Mouse (Mus musculus): ENCODE results near the gene Lmo1. TPM values are rescaled to one million over a fixed set of nuclear protein-coding genes. Genes with fewer than 3 reads are reported as not detected.
"Not testable (repeated sequence)": the region's sequence is repeated elsewhere in the genome, so short reads cannot be mapped to it uniquely, and the experiment has no call there.

Lmo1 gene
- total RNA-seq, 2 experiments from 2014 or later: 1.9 to 2.7 TPM

GRCm38 (mm10) chr7:109115488-109115887 is 59.5 kb downstream of the Lmo1 start:
- not testable (repeated sequence) for DNase-seq (ENCODE audit: low spot score)

- DNase-seq (ENCODE audit: low spot score): no peak
Measured at GRCm38 (mm10) chr7:109114950-109115349, 60.1 kb downstream of the Lmo1 start.

- DNase-seq (ENCODE audit: low spot score): no peak
Measured at GRCm38 (mm10) chr7:109111000-109111399, 64.0 kb downstream of the Lmo1 start.

GRCm38 (mm10) chr7:109104894-109105293 is 70.1 kb downstream of the Lmo1 start:
- DNase-seq (ENCODE audit: low spot score): no peak

DNA sequence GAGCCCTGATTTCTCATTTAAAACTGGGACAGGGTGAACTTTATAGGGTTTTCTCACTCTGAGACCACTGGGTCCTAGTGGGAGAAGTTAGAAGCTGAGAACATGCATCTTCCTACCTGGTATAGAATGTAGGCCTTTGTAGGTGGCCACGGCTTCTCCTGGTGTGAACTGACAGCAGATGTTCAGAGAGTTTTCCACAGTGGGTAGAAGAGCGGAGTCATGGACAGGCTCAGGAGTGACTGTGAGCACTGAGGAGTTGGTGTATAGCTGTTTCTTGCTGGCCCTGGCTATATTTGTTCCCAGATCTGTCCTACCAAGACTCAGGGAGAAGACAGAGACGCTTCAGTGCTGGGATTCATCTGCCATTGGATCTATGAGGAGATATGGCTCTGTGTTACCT is 73.8 kb downstream of the Lmo1 start:
- no peak for DNase-seq (ENCODE audit: low spot score)

- DNase-seq (ENCODE audit: low spot score): no peak
Measured at GRCm38 (mm10) chr7:109098145-109099018, 76.6 kb downstream of the Lmo1 start.

- no peak for DNase-seq (ENCODE audit: low spot score)
Measured at GRCm38 (mm10) chr7:109097203-109097602, 77.8 kb downstream of the Lmo1 start.

- no peak for DNase-seq (ENCODE audit: low spot score)
Measured at GRCm38 (mm10) chr7:109096618-109097017, 78.4 kb downstream of the Lmo1 start.

DNA sequence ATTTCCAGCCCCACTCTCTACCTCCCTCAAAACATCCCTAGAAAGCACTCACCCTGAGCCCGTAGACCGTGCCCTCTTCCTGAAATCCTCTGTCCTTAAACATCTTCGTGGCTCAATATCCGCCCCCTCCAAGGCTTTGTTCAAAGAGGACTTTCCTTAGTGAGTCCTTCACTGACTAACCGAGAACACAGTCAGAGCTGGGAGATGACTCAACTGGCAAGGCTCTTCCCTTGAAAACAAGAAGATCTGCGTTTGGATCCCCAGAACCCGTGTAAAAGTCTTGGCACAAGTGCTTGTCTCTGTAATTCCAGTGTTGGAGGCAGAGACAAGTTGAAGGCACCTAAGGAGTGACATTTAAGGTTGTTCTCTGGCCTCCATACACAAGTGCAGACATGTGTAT is 80.7 kb downstream of the Lmo1 start:
- DNase-seq (ENCODE audit: low spot score): no peak

DNA sequence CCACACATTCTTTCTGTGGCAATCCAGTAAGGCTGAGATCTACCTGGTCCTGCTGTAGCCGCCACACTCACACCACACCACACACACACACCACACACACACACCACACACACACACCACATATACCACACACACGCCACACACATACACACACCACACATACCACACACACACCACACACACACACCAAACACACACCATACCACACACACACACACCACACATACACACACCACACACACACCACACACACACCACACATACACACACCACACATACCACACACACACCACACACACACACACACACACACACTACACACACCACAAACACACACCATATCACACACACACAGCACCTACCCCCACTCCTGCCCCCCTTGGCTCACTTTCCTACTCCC is 83.7 kb downstream of the Lmo1 start:
- DNase-seq (ENCODE audit: low spot score): not testable (repeated sequence)

Other genes starting within 250 kb of the Lmo1 start
- 1 to 10 TPM; 1.1 to 2.7 TPM for gene Nlrp10, start 245.0 kb downstream of the Lmo1 start, total RNA-seq (2021)
- 100 to 1,000 TPM; 119 TPM for gene Eif3f, start 240.8 kb downstream of the Lmo1 start, total RNA-seq (2021)
- under 1 TPM; 0.30 to 0.59 TPM for gene Tub, start 224.9 kb downstream of the Lmo1 start, total RNA-seq (2021)
- gene Ric3, start 91.9 kb downstream of the Lmo1 start, total RNA-seq (2021): 1 to 10 TPM; 2.7 to 2.8 TPM